Mouse (Mus musculus): Measurements from ENCODE around the gene Gtf2h4.

Gene Gtf2h4

GRCm38 (mm10) chr17:35673416-35674035, at the start of gene Gtf2h4:
Gene Gtf2h4, minus strand, starts transcription at chr17:35673739.
- peak; percentile 94 for DNase-seq

DNA sequence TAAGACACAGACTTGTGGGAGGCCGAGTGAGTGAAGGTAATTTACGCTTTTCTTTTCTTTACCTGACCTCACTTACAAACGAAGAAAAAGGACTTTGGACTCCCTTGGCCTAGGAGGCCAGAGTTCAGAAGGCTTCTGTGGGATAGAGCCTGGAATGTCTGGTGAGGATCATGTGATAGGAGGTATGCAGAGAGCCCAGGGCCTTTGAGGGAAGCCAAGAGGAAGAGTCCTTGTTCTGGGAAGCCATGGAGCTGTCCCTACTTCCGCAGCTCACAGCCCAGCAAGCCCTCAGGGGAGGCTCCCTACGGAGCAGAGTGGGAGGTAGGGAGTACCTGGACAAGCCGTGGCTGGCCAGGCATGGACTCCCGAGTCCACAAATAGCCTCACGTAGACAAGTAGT, 48.1 kb upstream of the Gtf2h4 start:
- DNase-seq, result no peak

- DNase-seq, result no peak
Observed at GRCm38 (mm10) chr17:35720340-35720727, 46.8 kb upstream of the Gtf2h4 start.

DNA sequence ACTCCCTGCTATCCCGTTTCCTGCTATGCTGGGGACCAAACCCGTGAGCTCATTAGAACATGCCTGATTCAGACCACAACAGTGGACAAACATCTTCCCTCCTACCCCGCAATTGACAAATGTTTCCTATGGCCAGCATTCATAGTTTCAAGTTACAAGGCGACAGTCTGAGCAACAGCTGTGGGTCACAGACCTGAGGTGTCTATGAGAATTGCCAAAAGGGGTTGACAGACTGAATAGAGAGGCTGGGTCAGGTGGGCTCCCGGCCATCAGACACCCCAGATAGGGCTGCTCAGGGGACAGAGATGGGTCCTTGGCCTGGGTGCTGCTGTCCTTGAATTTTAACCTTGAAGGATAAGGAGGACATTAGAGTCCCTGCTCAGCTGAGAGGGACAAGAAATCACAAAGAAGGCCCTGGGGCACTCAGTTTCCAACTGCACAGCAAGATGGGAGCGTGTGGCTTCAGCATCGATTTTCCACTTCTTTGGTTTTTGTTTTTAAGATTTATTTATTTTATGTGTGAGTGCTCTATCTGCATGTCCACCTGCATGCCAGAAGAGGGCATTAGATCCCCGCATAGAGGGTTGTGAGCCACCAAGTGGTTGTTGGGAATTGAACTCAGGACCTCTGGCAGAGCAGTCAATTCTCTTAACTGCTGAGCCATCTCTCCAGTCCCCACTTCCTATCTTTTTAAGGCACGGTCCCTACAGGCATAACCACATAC, 46.2 kb upstream of the Gtf2h4 start:
- no peak for DNase-seq

- DNase-seq, result no peak
Observed at GRCm38 (mm10) chr17:35717080-35717479, 43.5 kb upstream of the Gtf2h4 start.

GRCm38 (mm10) chr17:35716114-35716513, 42.6 kb upstream of the Gtf2h4 start:
- DNase-seq, result no peak

DNA sequence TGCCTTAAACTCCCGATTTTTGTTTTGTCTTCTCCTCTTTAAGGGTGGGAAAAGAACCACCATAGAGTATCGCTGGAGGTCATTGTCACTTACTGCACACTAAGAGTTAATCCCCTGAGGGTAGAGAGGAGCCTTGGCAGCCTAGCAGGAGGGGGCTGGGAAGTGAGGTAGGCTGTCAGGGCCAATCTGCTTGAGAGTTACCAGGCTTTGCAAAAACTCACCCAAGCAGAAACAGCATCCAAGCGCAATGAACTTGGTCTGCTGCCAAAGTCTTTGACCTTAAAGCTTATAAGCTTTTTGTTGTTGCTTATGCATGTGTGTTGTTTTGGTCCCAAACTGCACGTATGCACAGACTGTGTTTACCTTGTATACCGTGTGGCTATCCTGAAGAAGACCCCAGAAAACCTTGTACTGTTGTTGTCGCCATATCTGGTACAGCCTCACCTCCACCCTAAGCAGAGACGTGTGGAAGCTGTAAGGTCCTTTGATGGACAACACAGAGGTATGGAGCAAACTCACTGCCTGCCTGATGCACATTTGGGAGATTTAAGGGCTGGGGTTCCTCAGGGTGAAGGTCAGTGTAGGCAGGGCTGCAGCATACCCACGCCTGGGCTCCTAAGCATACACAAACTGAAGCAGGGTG, 37.3 kb upstream of the Gtf2h4 start:
- peak; percentile 58 for DNase-seq

DNA sequence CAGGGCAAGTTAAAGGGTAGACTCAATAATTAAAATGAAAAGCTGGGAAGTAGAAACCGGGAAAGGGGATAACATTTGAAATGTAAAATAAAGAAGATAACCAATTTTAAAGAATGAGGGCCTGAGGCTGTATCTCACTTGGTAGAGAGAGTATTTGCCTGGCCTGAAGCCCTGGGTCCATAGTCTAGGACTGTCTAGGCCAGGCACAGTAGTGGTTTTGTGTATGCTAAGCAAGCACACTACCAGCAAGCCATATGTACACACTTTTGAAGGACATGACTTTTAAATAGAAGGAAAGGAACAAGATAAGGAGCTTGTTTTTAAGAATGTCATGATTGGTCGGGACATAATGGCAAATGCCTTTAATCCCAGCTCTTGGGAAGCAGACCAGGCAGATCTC, 35.1 kb upstream of the Gtf2h4 start:
- DNase-seq, result no peak

- DNase-seq, result no peak
Observed at GRCm38 (mm10) chr17:35707929-35708328, 34.4 kb upstream of the Gtf2h4 start.

GRCm38 (mm10) chr17:35705836-35706235, 32.3 kb upstream of the Gtf2h4 start:
- no peak for DNase-seq

DNA sequence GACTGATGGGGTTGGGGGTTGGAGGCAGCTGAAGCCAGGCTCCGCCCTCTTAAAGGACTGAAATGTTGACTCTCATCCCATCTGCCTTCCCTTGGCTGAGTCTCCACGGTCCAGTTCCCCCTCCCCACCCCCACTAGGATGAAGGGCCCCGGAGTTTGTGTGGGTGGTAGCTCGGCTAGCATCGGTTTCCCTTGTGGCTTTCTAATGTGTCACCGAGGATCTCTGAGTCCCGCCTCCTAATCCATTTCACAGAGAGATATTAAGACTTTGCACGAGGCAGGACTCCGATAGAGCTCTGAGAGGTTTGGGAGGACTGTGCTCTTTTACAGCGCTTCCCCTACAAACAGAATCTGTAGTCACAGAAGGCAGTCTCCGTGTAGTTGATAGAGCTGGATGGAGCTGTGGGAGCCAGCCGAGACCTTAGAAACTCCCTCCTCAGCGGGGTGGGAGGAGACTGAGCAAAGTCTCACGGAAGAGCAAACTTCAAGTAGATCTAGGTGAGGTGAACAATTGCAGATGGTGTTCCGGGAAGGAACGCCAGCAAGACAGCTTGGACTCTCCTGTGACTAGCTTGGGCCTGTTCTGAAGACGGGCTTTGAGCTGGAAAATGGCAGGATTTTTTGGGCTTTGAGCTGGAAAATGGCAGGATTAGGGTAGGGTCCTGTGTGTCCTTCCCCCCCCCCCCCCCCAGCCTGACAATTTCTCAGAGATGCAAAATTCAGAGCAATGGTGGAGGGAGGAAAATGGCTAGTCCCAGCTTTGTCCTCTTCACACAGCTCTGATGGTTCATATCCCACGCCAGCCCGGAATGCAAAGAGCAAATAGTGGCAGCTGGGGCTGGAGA, 31.3 kb upstream of the Gtf2h4 start, which contains the start of gene Ddr1:
TSS of gene Ddr1 (minus strand) at position 1 of the 844 bp plus-strand sequence.
- DNase-seq, result peak; percentile 55

DNA sequence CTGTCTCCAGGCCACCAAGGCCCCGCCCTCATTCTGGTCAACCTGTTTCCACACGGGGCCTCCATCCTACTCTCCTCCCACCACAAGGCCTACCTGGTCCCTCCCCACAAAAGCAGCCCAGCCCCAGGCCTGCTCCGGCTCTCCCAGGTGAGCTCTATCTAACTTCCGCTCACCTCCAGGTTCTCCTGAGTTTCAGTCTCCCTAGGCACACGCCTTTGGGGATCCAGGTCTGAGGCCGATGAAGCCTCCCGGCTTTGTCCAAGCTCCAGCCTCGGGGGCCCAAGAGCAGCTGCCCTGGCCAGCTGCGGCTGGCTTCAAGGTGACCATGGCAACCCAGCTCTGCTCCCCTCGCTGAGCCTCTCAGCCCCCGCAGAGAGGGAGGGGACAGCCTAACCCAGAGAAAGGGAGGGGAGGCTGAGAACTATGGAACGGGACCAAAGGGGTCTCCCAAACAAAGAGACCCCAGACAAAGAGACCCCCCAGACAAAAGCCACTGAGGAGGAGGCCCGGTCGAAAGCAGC, 30.3 kb upstream of the Gtf2h4 start:
- DNase-seq, result peak; percentile 60

GRCm38 (mm10) chr17:35703065-35703464, 29.5 kb upstream of the Gtf2h4 start:
- DNase-seq, result no peak

DNA sequence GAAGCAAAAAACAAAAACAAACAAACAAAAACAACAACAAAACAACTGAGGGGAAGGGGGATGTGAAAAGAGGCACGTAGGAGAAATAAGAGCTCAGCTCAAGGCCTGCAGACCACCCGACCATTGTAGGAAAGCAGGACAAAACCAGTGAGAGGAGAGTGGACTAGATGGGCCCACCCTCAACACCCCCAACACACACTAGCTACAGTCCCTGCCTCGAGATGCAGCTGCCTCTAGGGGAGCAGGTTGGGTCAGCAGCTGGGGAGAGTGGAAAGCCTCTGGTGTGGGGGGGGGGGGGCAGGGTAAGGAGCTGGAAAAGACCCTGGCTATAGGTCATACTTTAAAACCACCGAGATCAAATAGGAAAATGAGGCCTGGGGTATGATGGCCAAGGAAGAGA, 29.1 kb upstream of the Gtf2h4 start:
- DNase-seq, result no peak

GRCm38 (mm10) chr17:35701978-35702461, 28.5 kb upstream of the Gtf2h4 start:
- peak; percentile 79 for DNase-seq

GRCm38 (mm10) chr17:35701203-35701977, 27.9 kb upstream of the Gtf2h4 start:
- DNase-seq, result peak; percentile 73

DNA sequence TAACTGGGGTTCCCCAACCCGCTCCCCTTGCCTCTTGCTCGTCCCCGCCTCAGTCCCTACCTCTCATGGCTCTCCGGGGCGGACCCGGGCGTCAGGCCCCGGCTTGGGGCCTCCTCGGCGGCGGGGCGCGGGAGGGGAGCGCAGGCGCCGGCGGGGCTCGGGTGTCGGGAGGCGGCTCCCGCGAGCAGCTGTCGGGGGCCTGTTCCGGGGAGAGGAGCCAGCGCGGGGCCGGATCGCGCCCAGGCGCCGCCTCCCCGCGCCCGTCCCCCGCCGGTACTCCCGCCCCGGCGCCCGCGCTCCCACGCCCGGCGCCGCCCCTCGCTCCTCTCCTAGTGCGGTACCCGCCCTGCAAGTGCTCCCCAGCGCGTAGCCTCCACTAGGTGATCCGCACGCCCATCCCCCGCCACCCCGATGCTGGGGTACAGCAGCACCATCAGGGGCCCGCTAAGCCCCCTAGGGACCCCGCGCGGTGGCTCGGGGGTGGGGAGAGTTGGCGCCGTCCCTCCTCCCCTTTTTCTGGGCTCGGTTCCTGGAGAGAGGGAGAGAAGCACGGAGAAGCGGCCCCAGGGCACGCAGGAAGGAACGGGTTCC, 26.9 kb upstream of the Gtf2h4 start:
- DNase-seq, result peak; percentile 91

DNA sequence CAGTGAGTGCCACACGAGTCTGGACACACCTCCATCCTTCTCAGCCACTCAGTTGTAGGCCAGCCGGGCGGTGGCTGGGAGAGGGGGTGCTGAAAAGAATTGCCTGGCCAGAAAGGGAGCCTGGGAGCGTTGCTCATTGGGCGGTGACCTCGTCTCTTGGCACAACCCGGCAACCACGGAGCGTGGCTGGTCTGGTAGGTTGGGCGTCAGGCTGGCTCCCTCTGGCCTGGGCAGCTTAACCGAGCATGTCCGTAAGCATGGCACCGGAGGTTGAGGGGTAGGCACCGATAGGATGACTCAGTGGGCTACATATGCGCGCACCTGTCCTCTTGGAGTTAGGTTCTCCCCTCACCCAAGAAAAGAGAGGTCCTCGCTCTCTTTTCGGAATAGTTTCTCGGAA, 26.4 kb upstream of the Gtf2h4 start:
- peak; percentile 93 for DNase-seq

DNA sequence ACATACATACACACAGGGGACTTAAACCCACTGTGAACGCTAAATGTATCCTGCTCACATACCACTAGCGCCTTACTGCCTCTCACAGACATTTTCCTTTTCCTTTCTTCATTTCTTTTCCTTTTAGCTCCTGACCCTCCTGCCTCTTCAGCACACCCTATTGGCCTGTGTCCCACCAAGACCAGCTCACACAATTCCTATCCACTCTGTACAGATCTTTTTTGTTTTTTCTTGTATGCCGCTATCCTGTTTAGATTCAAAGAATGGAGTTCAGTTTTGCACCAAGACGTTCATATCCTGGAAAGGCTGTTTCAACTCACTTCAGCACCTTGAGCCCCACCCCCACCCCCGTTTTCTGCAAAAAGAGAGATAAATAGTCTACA, 25.0 kb upstream of the Gtf2h4 start:
- no peak for DNase-seq

DNA sequence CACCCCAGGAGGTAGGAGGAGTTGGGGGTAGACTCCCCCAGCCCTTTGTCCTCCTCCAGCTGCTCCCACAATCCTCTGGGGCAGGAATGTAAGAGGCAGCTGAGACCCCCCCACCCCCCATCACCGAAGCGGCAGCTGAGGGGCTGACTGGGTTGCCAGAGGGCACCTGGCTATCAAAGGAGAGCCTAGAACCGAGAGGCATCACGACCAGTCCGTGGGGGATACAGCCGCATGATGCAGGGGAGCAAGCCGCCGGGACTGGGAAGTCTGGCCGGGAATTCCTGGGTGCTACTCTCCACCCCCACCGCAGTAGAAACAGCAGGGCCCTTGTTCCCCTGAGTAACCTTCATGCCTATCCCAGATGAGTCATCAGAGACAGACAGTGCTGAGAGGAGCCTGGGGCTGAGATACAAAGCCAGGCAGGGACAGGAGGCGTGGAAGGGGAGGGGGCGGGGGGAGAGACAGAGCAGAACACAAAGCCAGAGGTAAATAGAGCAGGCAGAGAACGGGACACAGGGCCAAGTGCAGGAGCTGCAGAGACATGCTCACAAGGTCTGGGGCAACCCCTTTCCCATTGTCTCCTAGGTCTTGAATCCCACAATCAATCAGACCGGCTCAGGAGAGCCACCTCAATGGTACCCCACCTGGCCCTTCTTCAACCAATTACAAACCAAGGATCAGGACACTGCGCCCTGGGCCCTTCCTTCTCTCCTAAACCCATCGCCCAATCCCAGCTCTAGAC, 24.4 kb upstream of the Gtf2h4 start:
- DNase-seq, result peak; percentile 75

DNA sequence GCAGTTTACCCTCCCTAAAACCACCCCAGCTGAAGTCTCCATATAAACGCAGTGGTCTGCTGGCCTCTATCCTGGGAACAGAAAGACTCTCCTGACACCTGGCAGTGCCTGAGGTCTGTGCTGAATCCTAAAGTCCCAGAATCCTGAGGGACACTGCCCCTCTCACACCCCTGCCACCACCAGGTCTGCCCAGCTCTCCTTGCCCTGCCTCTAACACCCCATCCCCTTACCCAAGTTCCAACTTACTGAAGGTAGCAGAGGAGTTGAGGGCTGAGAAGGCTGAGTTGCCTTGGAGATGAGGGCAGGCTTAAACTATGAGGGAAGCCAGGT, 23.9 kb upstream of the Gtf2h4 start:
- peak; percentile 67 for DNase-seq

All from cerebellum, adult 9-11 months (tissue).